Mouse (Mus musculus) CH12.LX (cell line): ENCODE data around the gene Asb18. TPM values are rescaled to one million over a fixed set of nuclear protein-coding genes. Genes with fewer than 3 reads are reported as not detected.

Experiments
- DNase-seq: peaks from one replicate; pipeline ENCODE4 v3.0.0-alpha.2; 2013; ENCODE audit errors: extremely low read depth
- H3K27ac ChIP-seq: 2 replicates; pipeline ENCODE4 v1.5.1; 2012; ENCODE audit warnings: low read depth, mild to moderate bottlenecking, control low read depth, moderate library complexity; ENCODE audit not compliant: insufficient read depth
- H3K27me3 ChIP-seq: replicated peaks from 2 replicates; pipeline ENCODE3; 2012; ENCODE audit warnings: inconsistent platforms
- H3K36me3 ChIP-seq, 2 experiments: replicated peaks in 1 of 2; 2 replicates each; pipeline versions ENCODE3 to v1.6.1; 2012; ENCODE audit warnings: inconsistent platforms in 1 of 2, low read length in 1 of 2, mild to moderate bottlenecking in 1 of 2, mixed read lengths in 1 of 2, moderate library complexity in 1 of 2; ENCODE audit not compliant: control insufficient read depth in 1 of 2, insufficient read depth in 1 of 2
- H3K4me1 ChIP-seq, 2 experiments: 2 replicates each; pipeline ENCODE4 v1.6.1; 2012; ENCODE audit warnings: inconsistent platforms in 1 of 2, moderate library complexity in 1 of 2; ENCODE audit not compliant: insufficient read depth in 2 of 2, control insufficient read depth in 1 of 2
- H3K4me2 ChIP-seq: 2 replicates; pipeline ENCODE4 v1.6.1; 2012; ENCODE audit warnings: low read depth, mild to moderate bottlenecking, control low read depth; ENCODE audit not compliant: poor library complexity, insufficient read depth, severe bottlenecking
- H3K4me3 ChIP-seq, 3 experiments: fragments of 150-350 bp in 1 of 3; sonication (generic) in 1 of 3; replicated peaks in 1 of 3; 2 replicates each; pipeline versions ENCODE3 to v1.5.1; 2011 to 2012; ENCODE audit warnings: low read depth in 2 of 3, low read length in 2 of 3, mild to moderate bottlenecking in 2 of 3, moderate library complexity in 2 of 3, control low read depth in 1 of 3, improper control_type of control experiment in 1 of 3, inconsistent platforms in 1 of 3, mixed read lengths in 1 of 3; ENCODE audit not compliant: poor library complexity in 1 of 3
- H3K79me2 ChIP-seq: replicated peaks from 2 replicates; pipeline ENCODE4 v1.6.1; 2012; ENCODE audit warnings: mild to moderate bottlenecking, moderate library complexity; ENCODE audit not compliant: control insufficient read depth, poor library complexity, insufficient read depth, severe bottlenecking; ENCODE audit errors: extremely low read depth
- H3K9ac ChIP-seq: 2 replicates; pipeline ENCODE4 v1.6.1; 2012; ENCODE audit warnings: low read depth, mild to moderate bottlenecking, control low read depth, moderate library complexity; ENCODE audit not compliant: insufficient read depth
- H3K9me3 ChIP-seq: replicated peaks from 2 replicates; pipeline ENCODE3; 2012; ENCODE audit warnings: low read length, inconsistent platforms, mixed read lengths
- CHD1 ChIP-seq: IDR thresholded peaks from 2 replicates; pipeline ENCODE4 v1.6.1; 2012; ENCODE audit warnings: low read depth, low read length, improper control_type of control experiment, inconsistent platforms
- CTCF ChIP-seq, 2 experiments: IDR thresholded peaks in 1 of 2; conservative IDR thresholded peaks in 1 of 2; 2 replicates each; pipeline ENCODE4 v1.5.1; 2011 to 2012; ENCODE audit warnings: low read depth in 2 of 2, low read length in 2 of 2, improper control_type of control experiment in 1 of 2, inconsistent platforms in 1 of 2, mild to moderate bottlenecking in 1 of 2, moderate library complexity in 1 of 2
- E2F4 ChIP-seq: IDR thresholded peaks from 2 replicates; pipeline ENCODE4 v1.6.1; 2011; ENCODE audit warnings: low read depth, low read length, improper control_type of control experiment; ENCODE audit not compliant: insufficient replicate concordance
- ELF1 ChIP-seq: IDR thresholded peaks from 2 replicates; pipeline ENCODE4 v1.6.1; 2014; ENCODE audit warnings: low read depth, mild to moderate bottlenecking, inconsistent platforms, low read length, improper control_type of control experiment
- ETS1 ChIP-seq: conservative IDR thresholded peaks from 2 replicates; pipeline ENCODE4 v1.6.1; 2012; ENCODE audit warnings: low read depth, mild to moderate bottlenecking, inconsistent platforms, low read length, improper control_type of control experiment, moderate library complexity
- GABPA ChIP-seq: IDR thresholded peaks from 2 replicates; pipeline ENCODE4 v1.6.1; 2012; ENCODE audit warnings: low read depth, low read length, improper control_type of control experiment, inconsistent platforms; ENCODE audit not compliant: insufficient replicate concordance
- HCFC1 ChIP-seq: IDR thresholded peaks from 2 replicates; pipeline ENCODE4 v1.6.1; 2012; ENCODE audit warnings: low read depth, mild to moderate bottlenecking, inconsistent platforms, low read length, improper control_type of control experiment
- IRF4 ChIP-seq: IDR thresholded peaks from 2 replicates; pipeline ENCODE4 v1.6.1; 2014; ENCODE audit warnings: low read depth, mild to moderate bottlenecking, inconsistent platforms, low read length, improper control_type of control experiment
- MAFK ChIP-seq: IDR thresholded peaks from 2 replicates; pipeline ENCODE4 v1.6.1; 2011; ENCODE audit warnings: low read length, improper control_type of control experiment; ENCODE audit not compliant: insufficient replicate concordance
- MAZ ChIP-seq: IDR thresholded peaks from 2 replicates; pipeline ENCODE4 v1.6.1; 2012; ENCODE audit warnings: low read depth, mild to moderate bottlenecking, inconsistent platforms, low read length, improper control_type of control experiment, moderate library complexity
- MEF2A ChIP-seq: IDR thresholded peaks from 2 replicates; pipeline ENCODE4 v1.6.1; 2014; ENCODE audit warnings: low read depth, mild to moderate bottlenecking, inconsistent platforms, low read length, improper control_type of control experiment, borderline replicate concordance
- MXI1 ChIP-seq: IDR thresholded peaks from 2 replicates; pipeline ENCODE4 v1.6.1; 2011; ENCODE audit warnings: mild to moderate bottlenecking, low read depth, low read length, improper control_type of control experiment
- MYC ChIP-seq: IDR thresholded peaks from 2 replicates; pipeline ENCODE4 v1.6.1; 2011; ENCODE audit warnings: low read depth, mild to moderate bottlenecking, improper control_type of control experiment, low read length
- PAX5 ChIP-seq: IDR thresholded peaks from 2 replicates; pipeline ENCODE4 v1.6.1; 2012; ENCODE audit warnings: low read length, inconsistent platforms, mixed read lengths
- POLR2A ChIP-seq: IDR thresholded peaks from 2 replicates; pipeline ENCODE4 v1.6.1; 2011; ENCODE audit warnings: low read depth, mild to moderate bottlenecking, improper control_type of control experiment, low read length
- RAD21 ChIP-seq: IDR thresholded peaks from 2 replicates; pipeline ENCODE4 v1.6.1; 2011; ENCODE audit warnings: low read depth, mild to moderate bottlenecking, low read length, improper control_type of control experiment, moderate library complexity
- SMC3 ChIP-seq: IDR thresholded peaks from 2 replicates; pipeline ENCODE4 v1.6.1; 2011; ENCODE audit warnings: low read depth, low read length, improper control_type of control experiment
- USF2 ChIP-seq: conservative IDR thresholded peaks from 2 replicates; pipeline ENCODE4 v1.6.1; 2011; ENCODE audit warnings: low read depth, low read length, improper control_type of control experiment
- ZKSCAN1 ChIP-seq: IDR thresholded peaks from 2 replicates; pipeline ENCODE4 v1.6.1; 2012; ENCODE audit warnings: low read depth, inconsistent platforms, low read length, improper control_type of control experiment, borderline replicate concordance
- dilution Hi-C: fragments of 300-500 bp; cut with MboI; formaldehyde crosslinking; loops from 2 replicates; pipeline ENCODE4 v1.14.3; 2020; ENCODE audit warnings: low sequenced_read_pairs; ENCODE audit not compliant: extremely low pct_unique_long_range_greater_than_20kb, extremely low pct_ligation_motif_present
- in situ Hi-C: fragments of 300-500 bp; cut with MboI; formaldehyde crosslinking; loops from 3 replicates; pipeline ENCODE4 v1.14.3; 2019; ENCODE audit warnings: low sequenced_read_pairs, low pct_ligation_motif_present, low pct_unique_long_range_greater_than_20kb, mixed read lengths
- polyA plus RNA-seq: library from polyadenylated mRNA; unstranded; fragments of >175 nt; gene quantifications from 2 replicates; pipeline ENCODE4 v1.2.1, GENCODE M21; 2012; ENCODE audit warnings: low read depth; ENCODE audit not compliant: insufficient read length
- total RNA-seq, 2 experiments: library from RNA; depleted of rRNA; stranded (reverse); fragments of 300-350 nt in 1 of 2; fragments of >200 nt in 1 of 2; gene quantifications; 2 replicates each; pipeline ENCODE4 v1.2.3; 2012 to 2014

Asb18 gene
- total and polyA plus RNA-seq, 3 experiments: not detected

GRCm38 (mm10) chr1:90026945-90027344 lies 12.5 kb upstream of the Asb18 start:
- in situ Hi-C loops (no loop called here), dilution Hi-C loops (no loop called here)

GRCm38 (mm10) chr1:90020336-90020735 lies 5.9 kb upstream of the Asb18 start:
- Histone ChIP-seq H3K4me2 (no peak overlapping the region), H3K27me3 (peaks cover 89% of the 10 kb centered on the region), H3K36me3 (no peaks in the 10 kb centered on the region), H3K9ac (no peak overlapping the region), H3K4me1 (no peaks in the 10 kb centered on the region), H3K4me3 (no peak overlapping the region), H3K79me2 (no peaks in the 10 kb centered on the region), H3K9me3 (no peaks in the 10 kb centered on the region), H3K27ac (no peak overlapping the region)
- in situ Hi-C loops: no loop called here
- no peak for DNase-seq
- dilution Hi-C loops: no loop called here
- no peak for TF ChIP-seq E2F4
- no peak for TF ChIP-seq IRF4
- no peak for TF ChIP-seq MAZ
- TF ChIP-seq ELF1: no peak
- no peak for TF ChIP-seq HCFC1
- no peak for TF ChIP-seq MAFK
- no peak for TF ChIP-seq POLR2A
- no peak for TF ChIP-seq MEF2A
- TF ChIP-seq PAX5: no peak
- no peak for TF ChIP-seq GABPA
- no peak for TF ChIP-seq MYC
- TF ChIP-seq USF2: no peak
- no peak for TF ChIP-seq ETS1
- TF ChIP-seq, all 38 proteins: peak for 0

More at GRCm38 (mm10) chr1:90026945-90027344, 12.5 kb upstream of the Asb18 start:
- TF ChIP-seq MXI1 (no peak), CHD1 (no peak), CTCF (conservative IDR thresholded peaks at IDR 0.05 in 1 of 2, IDR thresholded peaks at IDR 0.05 in 1 of 2; ENCODE audit: low read depth in 2 of 2, low read length in 2 of 2) (peak; percentile 30 to 65; a peak in 2 of 4 replicates), SMC3 (peak; percentile 51), E2F4 (no peak), ELF1 (no peak), RAD21 (peak; percentile 49), ZKSCAN1 (no peak)
- H3K4me1 ChIP-seq: no peaks in the 10 kb centered on the region
- no peak overlapping the region for H3K27ac ChIP-seq
- H3K4me3 ChIP-seq: no peak overlapping the region
- no peaks in the 10 kb centered on the region for H3K79me2 ChIP-seq
- no peak overlapping the region for H3K4me2 ChIP-seq
- no peaks in the 10 kb centered on the region for H3K9me3 ChIP-seq
- no peaks in the 10 kb centered on the region for H3K36me3 ChIP-seq
- H3K27me3 ChIP-seq: peaks cover 71% of the 10 kb centered on the region
- peak; percentile 20 for DNase-seq
- H3K9ac ChIP-seq: no peak overlapping the region
